Mouse (Mus musculus) C2C12 (cell line): Measurements from ENCODE around the gene Smim24.

Source experiments
- CEBPB ChIP-seq: IDR thresholded peaks from one replicate; pipeline ENCODE4 v1.6.1; 2011; ENCODE audit warnings: low read depth, mild to moderate bottlenecking, control low read depth, moderate library complexity
- CTCF ChIP-seq: IDR thresholded peaks from one replicate; pipeline ENCODE4 v1.5.1; 2011; ENCODE audit not compliant: control insufficient read depth, insufficient read depth, insufficient read length

GRCm38 (mm10) chr10:81422661-81423217 lies 29.9 kb downstream of the Smim24 start:
- no peak for TF ChIP-seq CTCF
- no peak for TF ChIP-seq CEBPB
